Mouse (Mus musculus): ENCODE results near the gene Arhgap8. TPM values are rescaled to one million over a fixed set of nuclear protein-coding genes. Genes with fewer than 3 reads are reported as not detected.

Arhgap8 gene
- polyA plus RNA-seq, 1 experiment: 16.0 TPM

GRCm38 (mm10) chr15:84675317-84675716, 44.5 kb upstream of the Arhgap8 start:
- Histone ChIP-seq H3K27me3 (ENCODE audit: control insufficient read depth, insufficient read depth, low read length) (no peaks in the 10 kb centered on the region), H3K27ac (ENCODE audit: control insufficient read depth, insufficient read depth, low read length) (no peak overlapping the region), H3K36me3 (ENCODE audit: control insufficient read depth, insufficient read depth, low read length) (no peaks in the 10 kb centered on the region), H3K4me3 (ENCODE audit: control insufficient read depth, insufficient read depth, low read length) (no peak overlapping the region), H3K4me1 (replicated peaks; ENCODE audit: control insufficient read depth, insufficient read depth, low read length) (no peaks in the 10 kb centered on the region)
- TF ChIP-seq CTCF (IDR thresholded peaks at IDR 0.05; ENCODE audit: borderline replicate concordance, control insufficient read depth, extremely low read depth, insufficient read depth, low read length, poor library complexity): no peak
- TF ChIP-seq POLR2A (IDR thresholded peaks at IDR 0.05; ENCODE audit: control insufficient read depth, extremely low read depth, insufficient read depth, low read length, poor library complexity): no peak
- WGBS: 68% methylated on average over 8 of the region's 8 CpGs
- no peak for DNase-seq

- Histone ChIP-seq H3K4me1 (replicated peaks; ENCODE audit: control insufficient read depth, insufficient read depth, low read length) (peaks cover 6% of the 10 kb centered on the region; the same call in 1 of the 2 replicates), H3K36me3 (ENCODE audit: control insufficient read depth, insufficient read depth, low read length) (no peaks in the 10 kb centered on the region), H3K4me3 (ENCODE audit: control insufficient read depth, insufficient read depth, low read length) (no peak overlapping the region), H3K27me3 (ENCODE audit: control insufficient read depth, insufficient read depth, low read length) (no peaks in the 10 kb centered on the region; the same call in 1 of the 2 replicates), H3K27ac (ENCODE audit: control insufficient read depth, insufficient read depth, low read length) (no peak overlapping the region)
- no peak for DNase-seq
- no peak for TF ChIP-seq POLR2A (IDR thresholded peaks at IDR 0.05; ENCODE audit: control insufficient read depth, extremely low read depth, insufficient read depth, low read length, poor library complexity)
- no peak for TF ChIP-seq CTCF (IDR thresholded peaks at IDR 0.05; ENCODE audit: borderline replicate concordance, control insufficient read depth, extremely low read depth, insufficient read depth, low read length, poor library complexity)
- WGBS: 28% methylated on average over 11 of the region's 11 CpGs
Measured at GRCm38 (mm10) chr15:84677943-84678342, 41.9 kb upstream of the Arhgap8 start.

- Histone ChIP-seq H3K36me3 (ENCODE audit: control insufficient read depth, insufficient read depth, low read length) (no peaks in the 10 kb centered on the region), H3K27ac (ENCODE audit: control insufficient read depth, insufficient read depth, low read length) (no peak overlapping the region), H3K27me3 (ENCODE audit: control insufficient read depth, insufficient read depth, low read length) (no peaks in the 10 kb centered on the region; the same call in 1 of the 2 replicates), H3K4me1 (replicated peaks; ENCODE audit: control insufficient read depth, insufficient read depth, low read length) (peaks cover 6% of the 10 kb centered on the region; the same call in 1 of the 2 replicates), H3K4me3 (ENCODE audit: control insufficient read depth, insufficient read depth, low read length) (no peak overlapping the region)
- no peak for TF ChIP-seq POLR2A (IDR thresholded peaks at IDR 0.05; ENCODE audit: control insufficient read depth, extremely low read depth, insufficient read depth, low read length, poor library complexity)
- TF ChIP-seq CTCF (IDR thresholded peaks at IDR 0.05; ENCODE audit: borderline replicate concordance, control insufficient read depth, extremely low read depth, insufficient read depth, low read length, poor library complexity): no peak
- no peak for DNase-seq
- 97% methylated on average over 4 of the region's 4 CpGs for WGBS
Measured at GRCm38 (mm10) chr15:84679090-84679489, 40.8 kb upstream of the Arhgap8 start.

GRCm38 (mm10) chr15:84679794-84680193, 40.1 kb upstream of the Arhgap8 start:
- no peak for TF ChIP-seq POLR2A (IDR thresholded peaks at IDR 0.05; ENCODE audit: control insufficient read depth, extremely low read depth, insufficient read depth, low read length, poor library complexity)
- no peak for TF ChIP-seq CTCF (IDR thresholded peaks at IDR 0.05; ENCODE audit: borderline replicate concordance, control insufficient read depth, extremely low read depth, insufficient read depth, low read length, poor library complexity)
- no peak overlapping the region for H3K27ac ChIP-seq (ENCODE audit: control insufficient read depth, insufficient read depth, low read length)
- WGBS: 90% methylated on average over 3 of the region's 3 CpGs

GRCm38 (mm10) chr15:84680545-84681454, 39.1 kb upstream of the Arhgap8 start:
- H3K36me3 ChIP-seq (ENCODE audit: control insufficient read depth, insufficient read depth, low read length): no peaks in the 10 kb centered on the region
- no peak for TF ChIP-seq CTCF (IDR thresholded peaks at IDR 0.05; ENCODE audit: borderline replicate concordance, control insufficient read depth, extremely low read depth, insufficient read depth, low read length, poor library complexity)
- TF ChIP-seq POLR2A (IDR thresholded peaks at IDR 0.05; ENCODE audit: control insufficient read depth, extremely low read depth, insufficient read depth, low read length, poor library complexity): no peak
- H3K4me3 ChIP-seq (ENCODE audit: control insufficient read depth, insufficient read depth, low read length): peak overlapping the region; percentile 50
- no peaks in the 10 kb centered on the region; the same call in 1 of the 2 replicates for H3K27me3 ChIP-seq (ENCODE audit: control insufficient read depth, insufficient read depth, low read length)
- no peak overlapping the region for H3K27ac ChIP-seq (ENCODE audit: control insufficient read depth, insufficient read depth, low read length)
- peaks cover 19% of the 10 kb centered on the region for H3K4me1 ChIP-seq (replicated peaks; ENCODE audit: control insufficient read depth, insufficient read depth, low read length)
- WGBS: 2% methylated on average over 77 of the region's 77 CpGs
- DNase-seq: peak; percentile 64

More at GRCm38 (mm10) chr15:84679794-84680193, 40.1 kb upstream of the Arhgap8 start:
- H3K36me3 ChIP-seq (ENCODE audit: control insufficient read depth, insufficient read depth, low read length): no peaks in the 10 kb centered on the region
- no peak for DNase-seq
- H3K27me3 ChIP-seq (ENCODE audit: control insufficient read depth, insufficient read depth, low read length): no peaks in the 10 kb centered on the region; the same call in 1 of the 2 replicates
- peaks cover 12% of the 10 kb centered on the region for H3K4me1 ChIP-seq (replicated peaks; ENCODE audit: control insufficient read depth, insufficient read depth, low read length)
- H3K4me3 ChIP-seq (ENCODE audit: control insufficient read depth, insufficient read depth, low read length): no peak overlapping the region

GRCm38 (mm10) chr15:84681455-84682193, 38.2 kb upstream of the Arhgap8 start:
- WGBS: 3% methylated on average over 31 of the region's 31 CpGs
- peak overlapping the region; percentile 50 for H3K4me3 ChIP-seq (ENCODE audit: control insufficient read depth, insufficient read depth, low read length)
- TF ChIP-seq CTCF (IDR thresholded peaks at IDR 0.05; ENCODE audit: borderline replicate concordance, control insufficient read depth, extremely low read depth, insufficient read depth, low read length, poor library complexity): no peak
- no peak for TF ChIP-seq POLR2A (IDR thresholded peaks at IDR 0.05; ENCODE audit: control insufficient read depth, extremely low read depth, insufficient read depth, low read length, poor library complexity)
- peak; percentile 13 for DNase-seq
- no peak overlapping the region for H3K27ac ChIP-seq (ENCODE audit: control insufficient read depth, insufficient read depth, low read length)
- no peaks in the 10 kb centered on the region for H3K36me3 ChIP-seq (ENCODE audit: control insufficient read depth, insufficient read depth, low read length)
- H3K4me1 ChIP-seq (replicated peaks; ENCODE audit: control insufficient read depth, insufficient read depth, low read length): peaks cover 21% of the 10 kb centered on the region
- H3K27me3 ChIP-seq (ENCODE audit: control insufficient read depth, insufficient read depth, low read length): no peaks in the 10 kb centered on the region; the same call in 1 of the 2 replicates

All from thymus, adult 2 months (tissue).